Mouse (Mus musculus) cerebellum, postnatal 36 days (tissue): Measurements from ENCODE around the gene E4f1.

ENCODE experiments used
- DNase-seq, 2 experiments: peaks; one replicate each; pipeline ENCODE4 v3.0.0; 2021 to 2022; ENCODE audit warnings: mixed read lengths in 2 of 2

E4f1 gene

DNA sequence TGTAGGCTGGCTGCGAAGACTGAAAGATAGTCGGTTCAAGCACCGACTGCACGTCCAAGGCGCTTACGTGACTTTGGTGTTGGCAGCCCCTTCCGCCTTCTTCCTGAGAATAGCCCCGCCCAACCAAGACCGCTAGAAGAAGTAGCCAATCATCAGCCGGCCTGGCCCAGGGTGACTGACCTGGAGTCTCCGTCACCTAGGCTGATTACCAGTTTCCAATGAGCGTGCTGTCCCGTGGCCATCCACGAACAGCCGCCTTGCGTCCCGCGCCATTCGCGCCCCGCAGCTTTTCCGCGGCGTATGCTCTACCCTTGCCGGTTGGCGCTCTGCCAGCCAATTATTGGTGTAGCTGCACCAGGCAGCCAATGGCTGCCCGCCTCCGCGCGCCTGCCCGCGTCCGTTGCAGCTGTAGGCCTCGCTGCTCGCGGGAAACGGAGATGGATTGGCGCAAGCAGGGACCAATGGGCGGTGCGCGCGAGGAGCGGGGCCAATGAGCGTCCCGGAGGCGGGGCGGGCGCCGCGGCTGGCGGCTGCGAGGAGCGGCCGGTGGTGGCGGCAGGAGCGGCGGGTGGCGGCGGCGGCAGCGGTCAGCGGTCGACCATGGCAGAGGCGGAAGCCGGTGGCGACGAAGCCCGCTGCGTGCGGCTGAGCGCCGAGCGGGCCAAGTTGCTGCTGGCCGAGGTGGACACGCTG lies at the start of gene E4f1, which contains the start of gene Pgp:
Gene E4f1 (minus strand): TSS at position 404 of the 693 bp plus-strand sequence.
Gene Pgp (plus strand): TSS at position 483 of the 693 bp plus-strand sequence.
- peak; percentile 100 for DNase-seq

DNA sequence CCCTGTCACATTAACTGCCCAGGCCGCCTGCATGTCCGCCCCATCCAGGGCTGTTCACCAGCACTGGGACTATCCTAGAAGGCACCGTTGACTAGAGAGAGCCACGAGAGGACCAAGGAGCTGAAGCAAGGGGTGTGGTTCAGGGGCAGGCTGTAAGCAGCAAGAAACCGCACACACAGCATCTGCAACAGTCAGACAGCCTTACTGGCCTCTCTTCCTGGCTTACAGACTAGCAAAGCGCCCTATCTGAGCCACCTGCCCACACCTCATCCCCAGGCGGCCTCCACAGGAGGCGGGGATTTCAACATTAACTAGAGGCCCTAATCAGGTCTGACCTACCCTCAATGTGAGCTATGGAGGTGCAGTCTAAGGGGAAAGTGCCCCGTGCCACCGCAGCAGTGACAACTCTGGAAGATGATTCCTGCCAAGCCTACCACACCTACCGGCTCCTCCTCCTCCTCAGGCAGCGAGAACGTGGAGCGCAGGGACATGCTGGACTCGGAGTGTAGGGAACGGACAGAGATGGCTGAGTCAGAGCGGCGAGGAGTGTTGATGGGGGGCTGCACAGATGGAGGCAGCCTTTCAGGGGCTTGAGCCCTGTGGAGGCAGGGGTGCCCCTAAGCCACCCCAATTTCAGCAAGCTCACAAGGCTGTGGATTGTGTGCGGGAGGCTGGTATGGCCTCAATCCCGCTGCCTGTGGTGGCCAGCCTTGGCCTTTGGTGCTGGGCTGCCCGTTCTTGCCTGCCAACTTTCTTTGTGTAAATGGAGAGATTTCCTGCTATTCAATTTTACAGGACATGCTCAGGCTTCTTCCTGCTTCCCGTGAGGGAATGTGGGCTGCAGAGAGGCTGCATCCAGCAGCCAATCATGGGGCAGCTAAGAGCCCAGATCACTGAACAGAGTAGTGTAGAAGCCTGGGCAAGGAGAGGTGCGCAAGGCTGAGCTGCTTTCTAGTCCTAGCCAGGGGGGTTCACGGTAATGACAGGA lies 44.5 kb upstream of the E4f1 start:
- no peak for DNase-seq

DNA sequence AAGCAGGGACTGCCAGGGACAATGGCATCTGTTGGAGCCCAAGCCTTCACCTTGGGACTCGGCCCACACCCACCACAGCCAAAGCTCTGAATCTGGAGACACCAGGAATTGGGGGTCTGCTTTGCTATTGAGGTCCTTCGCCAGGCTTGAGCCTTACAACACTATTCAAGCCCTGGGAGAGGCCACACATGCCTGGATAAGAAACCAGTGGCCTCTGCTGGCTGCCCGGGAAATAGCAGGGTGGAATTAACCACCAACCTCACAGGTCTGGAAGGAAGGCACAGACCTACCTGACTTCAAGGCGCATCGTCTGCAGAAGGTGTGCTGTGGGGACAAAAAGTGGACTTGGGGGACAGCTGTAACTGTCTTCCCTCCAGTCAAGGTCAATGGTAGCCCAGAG lies 43.5 kb upstream of the E4f1 start:
- peak; percentile 71 to 74 for DNase-seq

DNA sequence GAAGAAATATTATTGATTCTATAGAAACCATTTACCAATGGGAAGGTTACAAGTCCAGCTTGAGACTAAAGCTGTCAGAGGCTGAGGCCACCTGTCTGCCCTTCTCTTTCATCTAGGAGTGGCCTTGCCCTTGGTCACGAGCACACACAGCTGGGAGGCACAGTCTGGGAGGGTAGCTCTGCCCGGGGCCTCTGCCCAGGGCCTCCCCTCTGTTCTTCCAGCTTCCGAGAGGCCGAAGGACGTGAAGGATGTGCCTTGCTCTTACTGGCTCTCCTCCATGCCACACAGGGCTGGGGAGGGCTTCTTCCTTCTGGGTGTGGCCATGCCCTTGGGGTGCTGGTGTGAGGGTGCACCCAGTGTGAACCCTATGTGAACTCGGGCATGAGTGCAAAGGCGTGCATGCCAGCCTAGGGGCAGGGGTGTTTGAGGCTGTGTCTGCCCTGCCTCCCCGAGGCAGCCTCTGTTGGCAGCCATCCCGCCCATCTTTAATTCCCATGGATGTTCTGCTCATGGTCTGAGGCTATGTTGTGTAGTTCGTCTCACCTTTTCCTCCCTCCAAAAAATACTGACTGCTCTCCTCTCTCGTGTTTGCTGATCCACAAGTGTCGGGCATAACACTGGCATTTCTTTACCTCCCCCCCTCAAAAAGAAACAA lies 37.8 kb upstream of the E4f1 start:
- no peak for DNase-seq

DNA sequence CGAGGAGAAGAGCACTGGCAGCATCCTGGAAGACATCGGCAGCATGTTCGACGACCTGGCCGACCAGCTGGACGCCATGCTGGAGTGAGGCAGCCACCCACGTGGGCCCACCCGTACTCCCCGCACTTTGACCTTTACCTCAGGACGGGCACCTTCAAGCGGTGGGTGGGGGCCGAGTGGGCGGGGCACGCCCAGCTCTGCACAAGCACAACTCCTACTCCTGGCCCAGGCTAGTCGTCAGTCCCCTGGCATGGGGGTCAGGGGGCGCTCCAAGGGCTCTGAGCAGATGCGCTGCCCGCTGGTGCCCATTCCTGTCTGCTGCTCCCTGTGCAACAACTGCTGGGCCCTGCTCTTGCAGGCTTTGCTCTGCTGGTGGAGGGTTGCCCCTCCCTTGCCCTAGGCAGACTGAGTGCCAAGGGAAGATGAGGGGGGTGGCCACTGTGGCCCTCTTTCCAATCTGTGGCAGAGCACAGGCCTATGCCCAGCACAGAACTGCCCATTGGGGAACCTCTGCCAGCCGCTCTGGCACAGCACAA lies 37.1 kb upstream of the E4f1 start:
- DNase-seq: no peak

DNA sequence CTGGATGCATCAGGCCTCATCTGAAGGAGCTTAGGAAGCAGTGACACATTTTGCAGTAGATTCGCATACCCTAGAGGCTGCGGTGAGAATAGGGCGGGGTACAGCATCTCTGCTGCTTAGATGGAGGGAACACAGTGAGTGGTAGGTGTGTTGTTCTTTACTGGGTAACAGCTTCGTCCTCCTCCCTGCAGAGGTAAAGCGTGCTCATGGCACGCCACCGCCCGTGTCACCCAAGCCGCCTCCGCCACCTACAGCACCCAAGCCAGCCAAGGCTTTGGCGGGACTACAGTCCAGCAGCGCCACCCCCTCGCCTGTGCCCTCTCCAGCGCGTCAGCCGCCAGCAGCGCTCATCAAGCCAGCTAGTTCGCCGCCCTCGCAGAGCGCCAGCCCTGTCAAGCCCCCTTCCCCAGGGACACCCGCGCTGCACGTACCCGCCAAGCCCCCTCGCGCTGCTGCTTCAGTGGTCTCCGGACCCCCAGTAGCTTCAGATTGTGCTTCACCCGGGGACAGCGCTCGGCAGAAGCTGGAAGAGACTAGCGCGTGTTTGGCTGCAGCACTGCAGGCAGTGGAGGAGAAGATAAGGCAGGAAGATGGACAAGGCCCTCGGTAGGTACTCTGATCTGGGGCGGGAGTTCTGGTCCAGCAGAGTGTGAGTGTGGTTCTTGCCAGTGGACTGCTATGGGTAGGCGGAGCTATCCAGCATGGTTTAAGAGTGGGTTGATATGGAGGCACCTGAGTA lies 36.4 kb upstream of the E4f1 start:
- peak; percentile 41 to 58 for DNase-seq

DNA sequence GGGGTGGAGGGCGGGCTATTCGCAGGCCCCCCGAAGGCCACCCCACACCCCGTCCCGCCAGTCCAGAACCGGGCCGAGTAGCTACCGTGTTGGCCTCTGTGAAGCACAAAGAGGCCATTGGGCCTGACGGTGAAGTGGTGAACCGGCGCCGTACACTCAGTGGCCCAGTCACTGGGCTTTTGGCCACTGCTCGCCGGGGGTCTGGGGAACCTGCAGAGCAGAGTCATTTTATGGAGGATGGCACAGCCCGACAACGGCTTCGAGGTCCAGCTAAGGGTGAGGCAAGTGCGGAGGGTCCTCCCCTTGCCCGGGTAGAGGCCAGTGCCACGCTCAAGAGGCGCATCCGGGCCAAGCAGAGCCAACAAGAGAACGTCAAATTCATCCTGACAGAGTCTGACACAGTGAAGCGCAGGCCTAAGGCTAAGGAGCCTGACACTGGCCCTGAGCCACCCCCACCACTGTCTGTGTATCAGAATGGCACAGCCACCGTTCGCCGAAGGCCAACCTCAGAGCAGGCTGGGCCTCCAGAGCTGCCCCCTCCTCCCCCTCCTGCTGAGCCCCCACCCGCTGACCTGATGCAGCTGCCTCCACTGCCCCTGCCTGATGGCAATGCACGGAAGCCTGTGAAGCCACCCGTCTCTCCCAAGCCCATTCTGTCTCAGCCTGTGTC lies 35.3 kb upstream of the E4f1 start:
- no peak for DNase-seq

DNA sequence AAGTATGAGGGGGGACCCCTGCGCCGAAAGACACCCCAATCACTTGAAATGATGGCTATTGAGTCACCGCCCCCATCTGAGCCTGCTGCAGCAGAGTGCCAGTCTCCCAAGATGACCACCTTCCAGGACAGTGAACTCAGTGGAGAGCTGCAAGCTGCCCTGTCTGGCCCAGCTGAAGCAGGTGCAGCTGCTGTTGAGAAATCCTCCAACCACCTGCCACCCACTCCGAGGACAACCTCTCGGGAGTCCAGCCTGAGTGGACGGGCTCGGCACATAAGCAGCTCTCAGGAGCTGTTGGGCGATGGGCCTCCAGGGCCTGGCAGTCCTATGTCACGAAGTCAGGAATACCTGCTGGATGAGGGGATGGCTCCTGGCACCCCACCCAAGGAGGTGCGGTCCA lies 34.0 kb upstream of the E4f1 start:
- DNase-seq: no peak

DNA sequence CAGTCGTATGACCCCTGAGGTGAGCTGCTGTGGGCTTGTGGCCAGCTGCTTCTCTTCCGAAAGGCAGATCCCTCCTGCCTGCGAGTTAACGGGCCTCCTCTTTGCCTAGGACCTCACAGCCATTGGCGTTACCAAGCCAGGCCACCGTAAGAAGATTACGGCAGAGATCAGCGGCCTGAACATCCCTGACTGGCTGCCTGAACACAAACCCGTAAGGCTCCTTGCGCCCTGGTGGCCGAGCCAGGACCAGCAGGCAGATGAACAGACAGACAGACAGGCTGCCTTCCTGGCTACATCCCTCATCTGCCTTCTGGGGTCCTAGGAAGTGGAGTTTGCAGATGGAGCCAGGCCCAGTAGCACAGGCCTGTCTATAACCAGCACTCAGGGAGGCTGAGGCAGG lies 32.1 kb upstream of the E4f1 start:
- no peak for DNase-seq

DNA sequence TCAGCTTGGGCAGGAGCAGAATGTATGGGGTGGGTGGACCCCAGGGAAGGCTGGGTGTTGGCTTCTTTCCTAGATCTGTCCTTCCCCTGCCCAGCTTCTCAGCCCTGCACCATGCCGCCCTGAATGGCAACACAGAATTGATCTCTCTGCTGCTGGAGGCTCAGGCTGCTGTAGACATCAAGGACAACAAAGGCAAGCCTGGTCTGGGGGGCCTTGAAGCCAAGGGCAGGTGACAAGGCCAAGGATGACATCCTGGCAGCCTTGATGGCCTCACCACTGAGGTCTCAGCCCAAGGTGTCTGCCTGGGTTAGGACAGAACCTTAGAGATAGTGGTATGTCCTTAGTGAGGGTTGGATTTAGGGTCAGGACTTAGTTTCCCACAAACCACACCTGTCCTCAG lies 25.9 kb upstream of the E4f1 start:
- no peak for DNase-seq

DNA sequence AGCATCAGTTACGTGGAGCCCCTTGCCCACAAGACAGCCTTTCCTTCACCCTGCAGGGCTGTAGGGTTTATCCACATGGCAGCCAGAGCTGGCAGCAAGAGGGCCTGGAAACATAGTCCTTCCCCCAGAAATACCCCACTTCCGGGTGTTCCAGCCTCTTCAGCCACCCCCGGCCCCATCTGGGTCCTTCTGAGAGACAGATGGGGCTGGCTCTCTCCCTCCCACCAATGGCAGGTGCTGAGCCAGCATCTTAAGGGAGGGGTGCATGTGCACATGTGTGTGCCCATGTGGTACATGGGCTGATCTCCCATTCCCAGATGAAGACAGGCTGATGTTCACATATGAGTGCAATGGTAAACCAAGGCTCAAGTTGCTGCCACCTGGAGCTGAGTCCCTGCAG lies 25.3 kb upstream of the E4f1 start:
- no peak for DNase-seq

DNA sequence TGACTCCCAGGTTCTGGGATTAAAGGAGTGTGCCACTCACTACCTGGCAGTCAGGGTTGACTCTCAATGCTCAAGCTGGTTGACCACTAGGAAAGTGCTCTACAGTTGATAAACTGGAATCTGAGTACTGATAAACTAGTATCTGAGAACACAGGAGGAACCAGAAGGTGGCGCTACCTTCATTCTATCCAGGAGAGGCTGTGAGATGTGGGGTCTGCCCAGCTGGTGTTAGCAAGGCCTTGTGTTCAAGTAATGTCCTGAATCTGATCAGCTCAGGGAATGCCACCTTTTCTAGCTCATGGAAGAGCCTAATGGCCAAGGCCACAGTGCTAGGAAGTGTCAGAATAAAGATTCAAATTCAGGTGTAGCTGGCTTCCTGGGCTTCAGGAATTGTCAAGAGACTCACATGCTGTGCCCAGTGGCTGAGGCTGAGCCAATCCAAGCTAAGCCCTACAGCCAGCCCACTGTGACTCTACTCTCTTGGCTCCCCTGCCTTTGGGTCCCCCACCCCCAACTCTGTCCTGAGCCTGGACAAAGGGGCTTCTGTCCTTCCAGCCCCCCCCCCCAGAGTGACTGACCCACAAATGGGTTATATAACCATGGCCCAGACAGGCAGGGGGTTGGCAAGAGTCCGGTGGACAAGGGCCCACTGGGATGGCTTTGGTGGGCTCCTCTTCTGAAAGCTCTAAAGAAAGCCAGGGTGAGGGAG lies 24.7 kb upstream of the E4f1 start:
- peak; percentile 53 to 66 for DNase-seq

DNA sequence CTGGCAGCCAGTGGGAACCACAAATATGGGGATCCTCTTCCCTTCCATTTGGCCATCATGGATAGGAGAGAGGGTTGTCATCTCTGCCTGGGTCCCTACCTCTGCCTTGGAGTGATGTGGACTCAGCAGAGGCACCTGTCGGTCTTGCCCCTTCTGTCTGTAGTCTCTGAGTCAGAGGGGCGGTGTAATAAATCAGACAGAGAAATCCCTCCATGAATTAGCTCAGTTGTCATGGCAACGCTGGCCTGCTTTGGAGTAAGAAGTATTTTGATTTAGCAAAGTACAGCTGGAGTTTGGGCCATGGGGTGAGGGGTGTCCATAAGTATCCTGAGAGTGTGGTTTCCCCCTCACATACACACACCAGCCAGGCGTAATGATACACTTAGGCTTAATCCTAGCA lies 20.3 kb upstream of the E4f1 start:
- DNase-seq: no peak

DNA sequence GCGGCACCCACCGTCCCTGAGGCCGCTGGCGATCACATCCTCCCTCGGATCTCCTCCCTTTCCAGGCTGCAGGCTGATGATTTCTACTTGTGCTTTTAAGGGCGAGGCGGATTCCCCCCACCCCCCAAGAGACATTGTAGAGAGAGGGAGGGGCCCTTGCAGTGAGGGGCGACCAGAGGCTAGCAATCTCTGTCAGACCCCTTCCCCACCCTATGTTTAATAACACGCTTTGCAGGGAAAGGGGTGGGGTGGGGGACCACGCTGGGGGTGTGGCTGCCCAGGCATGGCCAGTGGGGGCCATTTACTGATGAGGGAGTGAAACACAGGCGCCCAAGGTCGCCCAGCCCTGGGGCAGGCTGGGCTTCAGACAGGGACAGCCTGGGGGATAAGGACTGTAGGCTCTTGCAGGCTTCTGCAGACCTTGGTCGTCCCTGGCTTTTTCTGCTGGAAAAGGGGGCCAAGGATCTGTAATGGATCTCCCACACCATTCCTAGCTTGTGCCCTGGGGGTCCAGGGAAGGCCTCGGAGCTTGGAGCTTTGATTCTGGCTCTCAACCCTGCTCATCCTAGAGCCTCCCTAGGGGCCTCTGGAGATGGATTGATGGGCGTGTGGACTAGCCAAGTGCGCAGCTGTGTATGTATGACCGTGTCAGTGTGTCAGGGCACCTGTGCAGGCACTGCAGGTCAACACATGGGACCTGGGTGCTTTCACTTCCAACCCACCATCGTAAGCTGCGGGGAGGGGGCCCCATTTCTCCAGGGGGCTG lies 19.3 kb upstream of the E4f1 start:
- no peak for DNase-seq

DNA sequence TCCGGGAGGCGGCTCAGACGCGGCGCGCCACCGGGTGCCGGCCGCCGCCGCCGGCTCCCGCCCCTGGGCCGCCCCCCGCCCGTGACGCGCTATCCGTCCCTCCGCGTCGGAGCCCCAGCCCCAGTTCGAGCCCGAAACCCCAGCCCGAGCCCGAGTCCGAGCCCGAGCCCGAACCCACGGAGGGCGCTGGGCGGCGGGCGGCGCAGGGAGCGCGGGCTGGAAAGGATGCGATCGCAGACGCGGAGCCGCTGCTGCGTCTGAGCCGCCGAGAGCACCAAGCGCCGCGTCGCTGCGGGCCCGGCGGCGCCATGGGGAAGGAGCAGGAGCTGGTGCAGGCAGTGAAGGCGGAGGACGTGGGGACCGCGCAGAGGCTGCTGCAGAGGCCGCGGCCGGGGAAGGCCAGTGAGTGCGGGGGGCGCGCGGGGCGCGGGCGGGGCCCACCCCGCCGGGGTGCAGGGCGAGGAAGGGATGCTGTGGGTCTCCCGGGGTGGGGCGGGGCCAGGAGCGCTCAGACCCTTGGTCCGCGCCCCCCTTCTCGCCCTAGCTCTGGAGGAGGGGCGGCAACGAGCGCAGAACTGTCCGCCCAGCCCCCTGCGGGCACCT lies 18.6 kb upstream of the E4f1 start:
- peak; percentile 47 to 60 for DNase-seq

DNA sequence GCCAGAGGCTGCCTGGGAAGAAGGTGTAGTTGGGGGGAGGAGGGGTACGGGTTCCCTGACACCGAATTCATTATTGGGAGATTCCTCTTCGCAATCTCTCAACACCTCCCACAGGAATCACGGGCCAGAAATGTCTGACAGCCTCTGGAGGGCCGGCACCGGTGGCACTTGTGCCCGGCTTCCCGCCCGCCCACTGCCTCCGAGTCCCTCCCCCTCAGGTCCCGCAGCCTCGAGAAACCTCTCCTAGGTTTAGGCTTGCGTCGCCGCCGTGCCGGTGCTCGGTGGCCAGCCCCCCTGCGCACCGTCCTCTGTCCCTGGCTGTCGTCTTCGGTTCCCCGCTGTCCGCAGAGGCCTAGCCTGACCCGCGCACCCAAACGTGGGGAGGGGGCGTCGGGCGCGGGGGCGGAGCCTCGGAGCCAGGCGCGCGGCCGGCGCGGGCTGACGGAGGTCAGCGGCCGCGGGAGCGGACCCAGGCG lies 18.1 kb upstream of the E4f1 start, which contains the start of gene Caskin1:
Gene Caskin1 (plus strand): TSS at position 416 of the 476 bp plus-strand sequence.
- peak; percentile 67 to 72 for DNase-seq

DNA sequence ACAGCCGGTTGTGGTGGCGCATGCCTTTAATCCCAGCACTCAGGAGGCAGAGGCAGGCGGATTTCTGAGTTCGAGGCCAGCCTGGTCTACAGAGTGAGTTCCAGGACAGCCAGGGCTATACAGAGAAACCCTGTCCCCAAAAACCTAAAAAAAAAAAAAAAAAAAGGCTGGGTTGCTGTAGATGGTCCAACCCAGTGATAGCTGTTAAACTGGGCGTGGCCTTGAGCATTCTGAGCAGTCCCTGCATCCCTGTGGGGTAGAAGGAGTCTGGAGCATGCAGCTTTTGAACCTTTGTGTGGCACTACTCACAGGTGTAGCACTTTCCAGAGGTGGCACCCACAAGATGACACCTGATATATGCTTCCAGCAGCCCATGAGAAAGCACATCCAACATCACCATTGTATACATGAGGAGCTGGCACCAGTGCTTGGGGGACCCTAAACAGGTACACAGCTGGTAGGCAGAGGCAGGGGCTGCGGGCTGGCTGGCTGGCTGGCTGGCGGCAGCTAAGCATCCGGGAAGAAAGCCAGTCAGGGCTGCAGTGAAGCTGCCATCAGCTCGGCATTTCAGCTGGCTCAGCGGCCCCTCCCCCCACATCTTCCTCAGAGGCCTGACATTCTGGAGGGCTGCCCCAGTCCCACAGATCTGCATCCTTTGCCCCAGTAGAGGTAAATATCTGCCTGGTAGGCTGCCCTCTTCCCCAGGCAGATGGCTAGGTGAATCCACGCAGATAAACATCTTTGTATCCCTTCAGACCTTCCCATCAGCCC lies 15.2 kb upstream of the E4f1 start:
- DNase-seq: peak; percentile 13 to 46

DNA sequence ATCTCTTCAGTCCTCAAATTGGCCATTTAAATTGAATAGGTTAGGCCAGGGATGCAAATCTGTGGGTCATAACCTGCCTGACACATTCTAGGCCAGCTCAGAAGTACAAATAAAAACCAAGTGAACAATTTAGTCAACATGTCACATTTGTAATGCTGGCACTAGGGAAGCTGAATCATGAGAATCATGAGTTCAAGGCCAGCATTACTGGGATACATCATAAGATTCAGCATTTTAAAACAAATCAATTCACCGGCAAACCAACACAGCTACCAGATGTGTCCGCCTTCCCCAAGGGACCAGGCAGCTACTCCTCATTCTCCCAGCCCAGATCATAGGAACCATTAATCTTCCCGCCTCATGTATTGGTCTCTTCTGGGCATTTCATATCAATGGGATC lies 13.4 kb upstream of the E4f1 start:
- no peak for DNase-seq
